Mouse (Mus musculus): ENCODE data around the gene Mapkapk3.

DNA sequence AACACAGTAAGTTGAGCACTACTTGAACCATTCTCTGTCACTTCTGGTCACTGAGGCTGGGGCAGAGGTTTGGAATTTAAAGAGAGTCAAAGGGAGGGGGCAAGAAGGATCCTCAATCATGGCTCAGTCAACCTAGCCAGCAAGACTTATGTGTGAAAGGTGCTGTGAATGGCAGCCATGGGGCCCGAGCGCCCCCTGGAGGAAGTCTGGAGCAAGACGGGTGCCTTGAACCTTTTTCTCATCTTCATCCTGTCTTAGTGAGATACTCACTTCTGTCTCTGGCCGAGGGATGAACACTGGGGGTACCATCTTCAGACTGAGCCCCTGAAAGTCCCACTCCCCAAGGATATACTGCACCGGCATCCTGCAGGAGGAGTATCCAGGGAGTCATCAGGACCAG lies 46.2 kb upstream of the Mapkapk3 start:
- TF ChIP-seq TAL1 (IDR thresholded peaks at IDR 0.05; ENCODE audit: low read length) (no peak), GATA1 (IDR thresholded peaks at IDR 0.05; ENCODE audit: low read length) (no peak)

Data from erythroblast, embryonic 14.5 days (primary cell).